In genomic region chr3:86917048-86917447, GRCm38 (mm10) we compare ENCODE assay signal across 18 mouse cellular contexts. TPM values are rescaled to one million over a fixed set of nuclear protein-coding genes. Genes with fewer than 3 reads are reported as not detected.
A peak's percentile ranks its signal among the peaks of the same experiment; 100 is the strongest.
DNase-seq lines count a peak whose midpoint lies in the region; ATAC-seq and TF ChIP-seq lines count a peak whose summit lies in the region.
"Had no signal": no experiment of that assay in that cellular context is flagged by ENCODE, and none has a peak within 500 bp of the region (broad histone marks: within the 10 kb centered on the region; RNA-seq: fewer than 3 reads in every experiment).

No protein-coding gene starts in this region.

- no peak for TF ChIP-seq CTCF in hindbrain, postnatal 0 days (IDR thresholded peaks at IDR 0.05; ENCODE audit: low read depth)

- peaks cover 4% of the 10 kb centered on the region; the same call in 1 of the 2 replicates for H3K36me3 ChIP-seq in forebrain, embryonic 15.5 days
- no peaks in the 10 kb centered on the region for H3K36me3 ChIP-seq in hindbrain, postnatal 0 days (ENCODE audit: insufficient read depth, low read length)
- no peaks in the 10 kb centered on the region for H3K36me3 ChIP-seq in neural tube, embryonic 14.5 days (ENCODE audit: control insufficient read depth, insufficient read depth, low read length)
- H3K36me3 ChIP-seq: embryonic facial prominence, embryonic 15.5 days; limb, embryonic 15.5 days; liver, embryonic 15.5 days had no signal

- WGBS in forebrain, embryonic 15.5 days, result 93% methylated on average over 5 of the region's 5 CpGs
- 95% methylated on average over 5 of the region's 5 CpGs for WGBS in hindbrain, postnatal 0 days
- WGBS in neural tube, embryonic 14.5 days, result 98% methylated on average over 5 of the region's 5 CpGs

- H3K4me1 ChIP-seq in forebrain, embryonic 15.5 days, result peaks cover 49% of the 10 kb centered on the region
- H3K4me1 ChIP-seq in hindbrain, postnatal 0 days (ENCODE audit: insufficient read depth, low read length), result peaks cover 23% of the 10 kb centered on the region
- peaks cover 26% of the 10 kb centered on the region for H3K4me1 ChIP-seq in neural tube, embryonic 14.5 days (ENCODE audit: control insufficient read depth, insufficient read depth, low read length)

- H3K27ac ChIP-seq in forebrain, embryonic 15.5 days (replicated peaks), result no peak overlapping the region
- H3K27ac ChIP-seq in hindbrain, postnatal 0 days, result no peak overlapping the region
- H3K27ac ChIP-seq in neural tube, embryonic 14.5 days (ENCODE audit: low read depth, low read length), result no peak overlapping the region
- H3K27ac ChIP-seq: embryonic facial prominence, embryonic 15.5 days; kidney, postnatal 0 days; limb, embryonic 15.5 days; liver, embryonic 15.5 days had no signal

- peak; percentile 55 for DNase-seq in heart, adult 11 months
- DNase-seq in heart, postnatal 4 days, result no peak
- no peak for DNase-seq in hindbrain, postnatal 0 days (ENCODE audit: low spot score)
- no peak for DNase-seq in spleen, postnatal 36 days (ENCODE audit: low spot score in 2 of 2)
- DNase-seq in ovary, postnatal 14 days (ENCODE audit: low spot score), result no peak
- DNase-seq: adrenal gland, postnatal 14 days; cerebellum, postnatal 10 days; embryo, embryonic 11 days; gastrocnemius, postnatal 36 days; kidney, adult 18-20 months; right cerebral cortex, adult 18-20 months; thymus, postnatal 36 days had no signal

- peak overlapping the region; percentile 88 for H3K4me3 ChIP-seq in forebrain, embryonic 15.5 days
- H3K4me3 ChIP-seq in hindbrain, postnatal 0 days (ENCODE audit: low read length), result peak overlapping the region; percentile 87; the same call in 1 of the 2 replicates
- H3K4me3 ChIP-seq in neural tube, embryonic 14.5 days (ENCODE audit: low read depth, low read length), result no peak overlapping the region
- H3K4me3 ChIP-seq: embryonic facial prominence, embryonic 15.5 days; limb, embryonic 15.5 days; liver, embryonic 15.5 days had no signal

- no peaks in the 10 kb centered on the region for H3K27me3 ChIP-seq in forebrain, embryonic 15.5 days
- no peaks in the 10 kb centered on the region for H3K27me3 ChIP-seq in hindbrain, postnatal 0 days (ENCODE audit: insufficient read depth, low read length)
- no peaks in the 10 kb centered on the region; the same call in 1 of the 2 replicates for H3K27me3 ChIP-seq in neural tube, embryonic 14.5 days (ENCODE audit: control insufficient read depth, insufficient read depth, low read length)

- H3K9ac ChIP-seq in forebrain, embryonic 15.5 days (replicated peaks), result no peak overlapping the region
- no peak overlapping the region for H3K9ac ChIP-seq in hindbrain, postnatal 0 days (replicated peaks; ENCODE audit: low read length)
- H3K9ac ChIP-seq in neural tube, embryonic 14.5 days (replicated peaks; ENCODE audit: low read depth, low read length), result no peak overlapping the region
- H3K9ac ChIP-seq: embryonic facial prominence, embryonic 15.5 days; limb, embryonic 15.5 days; liver, embryonic 15.5 days had no signal

- ATAC-seq in forebrain, embryonic 15.5 days (replicated peaks), result no peak
- no peak for ATAC-seq in hindbrain, postnatal 0 days
- ATAC-seq in neural tube, embryonic 14.5 days (ENCODE audit: low read depth), result no peak

- H3K9me3 ChIP-seq in forebrain, embryonic 15.5 days, result no peaks in the 10 kb centered on the region
- H3K9me3 ChIP-seq in hindbrain, postnatal 0 days (ENCODE audit: low read length), result no peaks in the 10 kb centered on the region
- no peaks in the 10 kb centered on the region for H3K9me3 ChIP-seq in neural tube, embryonic 14.5 days (ENCODE audit: control insufficient read depth, low read length)
- H3K9me3 ChIP-seq: embryonic facial prominence, embryonic 15.5 days; limb, embryonic 15.5 days; liver, embryonic 15.5 days had no signal

- H3K4me2 ChIP-seq in forebrain, embryonic 15.5 days (replicated peaks), result peak overlapping the region; percentile 78
- H3K4me2 ChIP-seq in hindbrain, postnatal 0 days (ENCODE audit: low read depth, low read length), result peak overlapping the region; percentile 74
- H3K4me2 ChIP-seq in neural tube, embryonic 14.5 days (ENCODE audit: low read depth, low read length), result peak overlapping the region; percentile 88; the same call in 1 of the 2 replicates
- H3K4me2 ChIP-seq: embryonic facial prominence, embryonic 15.5 days; limb, embryonic 15.5 days; liver, embryonic 15.5 days had no signal

RNA-seq across cellular contexts. Expression of gene Dclk2, which starts 3.6 kb away (rescaled TPM):
- 1 to 10 TPM; 8.2 to 8.8 TPM for total RNA-seq in heart, postnatal 4 days (2021)
- polyA plus RNA-seq in forebrain, embryonic 15.5 days (2015; fragmentation: Nextera tagmentation; extraction: Ambion mirVana), result 99.9 and 106 TPM in 2 replicates
- total RNA-seq in hindbrain, postnatal 0 days (2014; rRNA removed), result 159 and 176 TPM in 2 replicates
- polyA plus RNA-seq in hindbrain, postnatal 0 days (2015; fragmentation: Nextera tagmentation; extraction: Ambion mirVana), result 68.1 and 69.6 TPM in 2 replicates
- 75.5 and 83.4 TPM in 2 replicates for polyA plus RNA-seq in neural tube, embryonic 14.5 days (2014; fragmentation: Nextera tagmentation; extraction: Ambion mirVana)
